Mouse (Mus musculus) bone marrow macrophage, adult 2 months (primary cell): ENCODE results near the gene Wdfy2. TPM values are rescaled to one million over a fixed set of nuclear protein-coding genes. Genes with fewer than 3 reads are reported as not detected.
"Not testable (repeated sequence)": the region's sequence is repeated elsewhere in the genome, so short reads cannot be mapped to it uniquely, and the experiment has no call there.

ENCODE experiments used
- H3K27ac ChIP-seq: 2 replicates; pipeline ENCODE4 v1.5.1; 2012; ENCODE audit warnings: low read depth, low read length; ENCODE audit not compliant: insufficient read depth
- H3K4me1 ChIP-seq: 2 replicates; pipeline ENCODE4 v1.6.1; 2012; ENCODE audit warnings: low read length; ENCODE audit not compliant: control insufficient read depth, insufficient read depth
- H3K4me3 ChIP-seq: 2 replicates; pipeline ENCODE4 v1.5.1; 2012; ENCODE audit warnings: mild to moderate bottlenecking, low read length, moderate library complexity; ENCODE audit not compliant: insufficient read depth
- CTCF ChIP-seq: IDR thresholded peaks from 2 replicates; pipeline ENCODE4 v1.5.1; 2012; ENCODE audit warnings: low read depth, mild to moderate bottlenecking, low read length, moderate library complexity
- POLR2A ChIP-seq: IDR thresholded peaks from 2 replicates; pipeline ENCODE4 v1.6.1; 2012; ENCODE audit warnings: mild to moderate bottlenecking, low read depth, low read length, borderline replicate concordance
- polyA plus RNA-seq: library from polyadenylated mRNA; stranded (reverse); fragments of >200 nt; gene quantifications from 2 replicates; pipeline ENCODE4 v1.2.4, GENCODE M21; 2012; ENCODE audit not compliant: missing spikeins, insufficient read depth, insufficient read length

Wdfy2 gene
- polyA plus RNA-seq, 1 experiment = 83.5 TPM

- TF ChIP-seq POLR2A = no peak
- TF ChIP-seq CTCF = no peak
- H3K27ac ChIP-seq = no peak overlapping the region
- no peak overlapping the region for H3K4me3 ChIP-seq
- H3K4me1 ChIP-seq = peaks cover 6% of the 10 kb centered on the region
Observed at GRCm38 (mm10) chr14:62825575-62826332, 11.7 kb upstream of the Wdfy2 start.

- Histone ChIP-seq H3K4me3 (no peak overlapping the region), H3K4me1 (no peaks in the 10 kb centered on the region), H3K27ac (no peak overlapping the region)
- no peak for TF ChIP-seq CTCF
- TF ChIP-seq POLR2A = no peak
Observed at GRCm38 (mm10) chr14:62829291-62829690, 8.2 kb upstream of the Wdfy2 start.

GRCm38 (mm10) chr14:62831691-62832275 is 5.7 kb upstream of the Wdfy2 start:
- TF ChIP-seq POLR2A = no peak
- no peak for TF ChIP-seq CTCF
- no peak overlapping the region for H3K4me3 ChIP-seq
- peaks cover 6% of the 10 kb centered on the region for H3K4me1 ChIP-seq
- no peak overlapping the region for H3K27ac ChIP-seq

- H3K4me1 ChIP-seq = peaks cover 6% of the 10 kb centered on the region
- no peak overlapping the region for H3K4me3 ChIP-seq
- TF ChIP-seq POLR2A (no peak), CTCF (no peak)
- H3K27ac ChIP-seq = no peak overlapping the region
Observed at GRCm38 (mm10) chr14:62833036-62833435, 4.4 kb upstream of the Wdfy2 start.

DNA sequence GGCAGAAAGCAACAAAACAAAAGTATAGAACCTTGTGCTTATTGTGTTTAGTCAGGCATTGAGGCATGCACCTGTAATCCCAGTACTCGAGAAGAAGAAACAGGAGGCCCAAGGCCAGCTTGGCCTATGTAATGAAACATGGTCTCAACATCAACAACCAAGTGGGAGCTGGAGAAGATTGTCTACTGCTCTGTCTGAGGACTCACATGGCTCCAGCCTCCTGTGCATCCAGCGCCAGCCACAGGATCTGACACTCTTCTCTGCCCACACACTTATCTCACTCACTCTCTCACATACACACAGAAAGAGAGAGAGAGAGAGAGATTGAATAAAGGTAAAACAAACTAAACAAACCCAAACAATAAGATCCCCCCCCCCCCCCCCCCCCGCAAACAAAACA is 3.9 kb upstream of the Wdfy2 start:
- H3K4me3 ChIP-seq = no peak overlapping the region
- H3K27ac ChIP-seq = no peak overlapping the region
- peaks cover 6% of the 10 kb centered on the region for H3K4me1 ChIP-seq
- no peak for TF ChIP-seq CTCF
- no peak for TF ChIP-seq POLR2A

- H3K27ac ChIP-seq, H3K4me1 ChIP-seq: not testable (repeated sequence)
Observed at GRCm38 (mm10) chr14:62835737-62836136, 1.7 kb upstream of the Wdfy2 start.

GRCm38 (mm10) chr14:62836926-62837640 is 395 bp upstream of the Wdfy2 start:
- TF ChIP-seq POLR2A (no peak), CTCF (no peak)
- Histone ChIP-seq H3K4me1 (peaks cover 22% of the 10 kb centered on the region), H3K4me3 (peak overlapping the region; percentile 54), H3K27ac (peak overlapping the region; percentile 50)

More at GRCm38 (mm10) chr14:62835737-62836136, 1.7 kb upstream of the Wdfy2 start:
- not testable (repeated sequence) for H3K4me3 ChIP-seq

GRCm38 (mm10) chr14:62838336-62838735 is 858 bp downstream of the Wdfy2 start:
- peaks cover 33% of the 10 kb centered on the region for H3K4me1 ChIP-seq
- peak overlapping the region; percentile 97 for H3K27ac ChIP-seq
- H3K4me3 ChIP-seq = peak overlapping the region; percentile 89
- no peak for TF ChIP-seq CTCF
- no peak for TF ChIP-seq POLR2A

DNA sequence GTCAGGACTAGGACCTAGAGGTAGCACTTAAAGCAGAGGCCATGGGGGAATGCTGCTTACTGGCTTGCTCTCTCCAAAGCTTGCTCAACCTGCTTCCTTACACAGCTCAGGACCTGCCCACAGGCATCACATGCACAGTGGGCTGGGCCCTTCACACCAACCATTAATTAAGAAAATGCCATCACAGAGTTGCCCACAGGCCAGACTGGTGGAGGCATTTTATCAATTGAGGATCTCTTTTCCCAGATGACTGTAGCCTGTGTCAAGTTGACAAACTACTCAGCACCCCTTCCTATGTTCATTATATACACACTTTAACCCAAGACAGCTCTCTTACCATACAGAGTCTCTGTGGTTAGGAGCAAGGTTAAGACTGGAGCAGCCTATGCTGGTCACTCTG is 4.2 kb downstream of the Wdfy2 start:
- Histone ChIP-seq H3K4me3 (no peak overlapping the region), H3K4me1 (peaks cover 54% of the 10 kb centered on the region), H3K27ac (peak overlapping the region; percentile 89)
- TF ChIP-seq POLR2A = no peak
- no peak for TF ChIP-seq CTCF

DNA sequence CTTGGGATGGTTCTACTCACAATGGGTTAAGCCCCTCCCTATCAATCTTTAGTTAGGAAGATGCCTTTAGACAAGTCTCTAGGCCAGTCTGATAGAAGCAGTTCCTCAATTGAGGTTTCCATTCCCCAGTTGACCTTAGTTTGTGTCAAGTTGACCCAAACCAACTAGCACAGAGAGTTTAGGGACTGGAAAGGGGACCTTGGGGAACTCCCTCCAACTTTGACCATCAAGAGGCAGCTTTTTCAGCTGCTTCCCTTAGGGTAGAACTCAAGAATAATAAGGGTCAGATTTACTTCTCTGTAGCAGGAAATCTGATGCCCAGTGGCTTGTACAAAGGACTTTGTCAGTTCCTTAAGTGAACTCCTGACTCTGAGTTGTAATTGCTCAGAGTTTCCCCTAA is 5.0 kb downstream of the Wdfy2 start:
- H3K27ac ChIP-seq = peak overlapping the region; percentile 89
- H3K4me1 ChIP-seq = peaks cover 54% of the 10 kb centered on the region
- TF ChIP-seq POLR2A = no peak
- TF ChIP-seq CTCF = no peak

More for the DNA sequence above, 5.0 kb downstream of the Wdfy2 start:
- no peak overlapping the region for H3K4me3 ChIP-seq
